Mouse (Mus musculus) limb, embryonic 11.5 days (tissue): Measurements from ENCODE around the gene Kcnj6. TPM values are rescaled to one million over a fixed set of nuclear protein-coding genes. Genes with fewer than 3 reads are reported as not detected.

Experiments used
- ATAC-seq: fragments of 200-750 bp; cut with Nextera tagmentation; 2 replicates; pipeline ENCODE4 v1.8.0; 2017; ENCODE audit warnings: low read depth; ENCODE audit not compliant: insufficient number of reproducible peaks, low FRiP score, low TSS enrichment
- DNase-seq: peaks from one replicate; pipeline ENCODE4 v3.0.0-alpha.2; 2015; ENCODE audit warnings: low spot score
- H3K27ac ChIP-seq: fragments of 300-500 bp; sonication (generic); replicated peaks from 2 replicates; pipeline ENCODE4 v1.5.1; 2014; ENCODE audit warnings: low read depth, mild to moderate bottlenecking, low read length
- H3K27me3 ChIP-seq: fragments of 300-500 bp; sonication (generic); 2 replicates; pipeline ENCODE4 v1.6.1; 2014; ENCODE audit warnings: mild to moderate bottlenecking, low read length, mixed read lengths; ENCODE audit not compliant: control insufficient read depth, insufficient read depth
- H3K36me3 ChIP-seq: fragments of 300-500 bp; sonication (generic); 2 replicates; pipeline ENCODE4 v1.6.1; 2014; ENCODE audit warnings: mild to moderate bottlenecking, low read length, moderate library complexity, mixed read lengths; ENCODE audit not compliant: control insufficient read depth, insufficient read depth
- H3K4me1 ChIP-seq: fragments of 300-500 bp; sonication (generic); 2 replicates; pipeline ENCODE4 v1.6.1; 2014; ENCODE audit warnings: low read length, mixed read lengths; ENCODE audit not compliant: control insufficient read depth, insufficient read depth
- H3K4me2 ChIP-seq: fragments of 300-500 bp; sonication (generic); 2 replicates; pipeline ENCODE4 v1.6.1; 2014; ENCODE audit warnings: low read depth, mild to moderate bottlenecking, moderate library complexity; ENCODE audit not compliant: severe bottlenecking
- H3K4me3 ChIP-seq: fragments of 300-500 bp; sonication (generic); 2 replicates; pipeline ENCODE4 v1.5.1; 2014; ENCODE audit warnings: low read depth, low read length
- H3K9ac ChIP-seq: fragments of 300-500 bp; sonication (generic); 2 replicates; pipeline ENCODE4 v1.6.1; 2014; ENCODE audit warnings: mild to moderate bottlenecking, low read length
- H3K9me3 ChIP-seq: fragments of 300-500 bp; sonication (generic); 2 replicates; pipeline ENCODE4 v1.6.1; 2016; ENCODE audit warnings: low read length; ENCODE audit not compliant: control insufficient read depth
- WGBS: fragments of 180-500 bp; shearing (Covaris S2); extraction: QIAGEN DNeasy Blood & Tissue Kit; methylation state at CpG from one replicate; pipeline ENCODE4 v1.1.7; 2014; 5-methylcytosine and 5-hydroxymethylcytosine counted together
- polyA plus RNA-seq: library from polyadenylated mRNA; unstranded; fragments of >200 nt; fragmentation: Nextera tagmentation; extraction: Ambion mirVana; gene quantifications from 2 replicates; pipeline ENCODE4 v1.2.1, GENCODE M21; 2014

Kcnj6 gene
- polyA plus RNA-seq, 1 experiment from 2014 or later = not detected

DNA sequence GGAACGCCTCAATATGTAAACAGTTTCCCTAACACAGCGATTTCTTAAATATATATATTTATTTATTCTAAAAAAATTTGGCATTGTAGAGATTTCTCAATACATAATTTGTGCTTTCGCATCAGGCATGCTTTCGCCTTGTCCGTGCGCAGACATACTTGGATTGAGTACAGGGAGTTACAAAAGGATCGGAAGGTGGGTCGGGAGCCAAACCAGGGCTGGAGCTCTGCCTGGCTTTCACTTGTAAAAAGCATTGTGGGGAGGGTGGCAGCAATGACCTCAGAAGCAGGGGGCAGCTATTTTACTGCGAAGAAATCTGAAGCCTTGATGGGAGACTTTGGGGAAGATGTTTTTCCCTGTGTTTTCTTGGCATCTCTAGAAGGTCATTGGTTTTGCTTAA is 252.5 kb downstream of the Kcnj6 start:
- Histone ChIP-seq H3K9me3 (no peaks in the 10 kb centered on the region), H3K27ac (no peak overlapping the region), H3K4me3 (no peak overlapping the region), H3K4me1 (peaks cover 5% of the 10 kb centered on the region; the same call in 1 of the 2 replicates), H3K36me3 (no peaks in the 10 kb centered on the region), H3K9ac (no peak overlapping the region), H3K4me2 (no peak overlapping the region), H3K27me3 (no peaks in the 10 kb centered on the region)
- DNase-seq (no peak), ATAC-seq (no peak)
- WGBS = 82% methylated on average over 9 of the region's 9 CpGs

DNA sequence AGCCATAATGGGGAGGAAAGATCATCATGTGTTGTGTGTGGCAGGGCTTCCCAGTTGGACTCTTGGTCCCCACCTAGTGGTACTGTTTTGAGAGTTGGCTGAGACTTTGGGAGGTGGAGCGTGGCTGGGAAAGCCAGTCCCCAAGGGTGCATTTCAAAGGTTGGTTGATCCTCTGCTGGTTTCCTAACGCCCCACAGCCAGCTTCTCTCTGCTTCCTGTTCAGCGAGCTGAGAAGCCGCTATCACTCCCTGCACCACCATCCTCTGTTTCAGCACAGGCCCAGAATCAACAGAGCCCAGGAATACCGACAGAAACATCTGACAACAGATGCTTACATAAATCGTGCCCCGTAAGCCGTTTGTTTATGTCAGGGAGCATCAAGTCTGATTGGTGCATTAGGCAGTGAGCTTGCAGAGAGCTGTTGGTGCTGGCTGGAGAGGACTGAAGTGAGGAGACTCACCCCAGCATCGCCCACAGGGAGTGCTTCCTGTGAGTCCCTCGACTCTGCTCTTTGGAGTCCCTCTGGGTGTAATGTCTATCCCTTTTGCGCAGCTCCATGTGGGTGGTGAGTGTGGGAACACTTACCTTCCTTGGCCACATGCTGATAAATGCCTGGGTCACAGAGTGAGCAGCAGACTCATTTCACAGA is 253.5 kb downstream of the Kcnj6 start:
- H3K36me3 ChIP-seq = no peaks in the 10 kb centered on the region
- no peak overlapping the region; the same call in 1 of the 2 replicates for H3K27ac ChIP-seq
- peak overlapping the region; percentile 45 for H3K9ac ChIP-seq
- H3K27me3 ChIP-seq = no peaks in the 10 kb centered on the region
- peaks cover 5% of the 10 kb centered on the region; the same call in 1 of the 2 replicates for H3K4me1 ChIP-seq
- peak overlapping the region; percentile 45 for H3K4me2 ChIP-seq
- H3K9me3 ChIP-seq = no peaks in the 10 kb centered on the region
- peak; percentile 67 for DNase-seq
- 2% methylated on average over 11 of the region's 11 CpGs for whole genome bisulfite sequencing
- no peak for ATAC-seq
- peak overlapping the region; percentile 15; the same call in 1 of the 2 replicates for H3K4me3 ChIP-seq

DNA sequence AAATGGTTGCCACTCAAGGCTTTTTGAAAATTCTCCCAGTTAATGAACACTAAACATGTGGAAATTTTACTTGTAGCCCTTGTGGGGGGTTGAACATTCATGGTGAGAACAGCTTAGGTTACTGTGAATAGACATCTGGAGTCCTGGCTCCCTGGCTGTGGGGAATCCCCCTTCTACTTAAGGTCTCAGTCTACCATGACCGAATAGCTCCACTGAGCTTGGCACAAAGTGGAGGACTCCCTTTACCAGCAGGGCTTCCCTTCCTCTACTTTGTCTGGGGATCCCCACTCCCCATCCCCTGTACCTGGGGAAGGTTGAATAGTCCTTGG is 260.2 kb downstream of the Kcnj6 start:
- Histone ChIP-seq H3K27me3 (no peaks in the 10 kb centered on the region), H3K27ac (no peak overlapping the region), H3K4me1 (no peaks in the 10 kb centered on the region), H3K4me2 (no peak overlapping the region), H3K9me3 (no peaks in the 10 kb centered on the region), H3K4me3 (no peak overlapping the region), H3K9ac (no peak overlapping the region), H3K36me3 (no peaks in the 10 kb centered on the region)
- WGBS = 100% methylated on average over 1 of the region's 1 CpGs
- no peak for DNase-seq
- no peak for ATAC-seq

DNA sequence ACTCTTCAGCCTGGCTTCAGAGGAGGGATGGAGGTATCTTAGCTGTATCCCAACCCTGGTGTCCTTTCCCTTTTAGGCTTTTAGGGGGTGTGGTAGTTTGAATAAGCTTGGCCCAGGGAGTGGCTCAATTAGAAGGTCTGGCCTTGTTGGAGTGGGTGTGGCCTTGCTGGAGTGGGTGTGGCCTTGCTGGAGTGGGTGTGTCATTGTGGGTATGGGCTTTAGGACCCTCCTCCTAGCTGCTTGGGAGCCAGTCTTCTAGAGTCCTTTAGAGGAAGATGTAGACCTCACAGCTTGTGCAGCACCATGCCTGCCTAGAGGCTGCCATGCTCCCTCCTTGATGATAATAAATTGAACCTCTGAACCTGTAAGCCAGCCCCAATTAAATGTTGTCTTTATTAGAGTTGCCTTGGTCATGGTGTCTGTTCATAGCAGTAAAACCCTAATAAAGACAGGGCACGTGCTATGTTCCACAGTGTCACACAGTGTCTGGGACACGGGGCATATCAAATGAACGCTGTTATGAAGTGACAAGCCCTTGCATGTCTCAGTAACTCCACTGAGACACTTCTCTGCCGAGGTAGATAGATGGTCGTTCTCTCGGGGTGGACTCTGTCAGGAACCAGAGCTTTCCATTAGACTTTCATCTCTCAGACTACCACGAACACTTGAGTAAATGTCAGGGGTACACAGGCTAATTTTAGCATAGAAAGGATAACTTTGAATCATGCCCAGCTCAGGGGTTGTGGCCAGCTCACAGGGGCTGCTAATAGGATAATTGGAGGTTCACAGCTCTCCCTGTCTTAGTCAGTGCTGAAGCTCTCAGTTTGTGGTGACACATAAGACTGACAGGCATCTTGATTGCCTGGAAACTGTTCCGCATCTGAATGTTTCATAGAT is 260.8 kb downstream of the Kcnj6 start:
- 85% methylated on average over 8 of the region's 8 CpGs for WGBS
- no peaks in the 10 kb centered on the region for H3K36me3 ChIP-seq
- no peak for ATAC-seq
- no peak overlapping the region for H3K9ac ChIP-seq
- H3K9me3 ChIP-seq = no peaks in the 10 kb centered on the region
- no peak for DNase-seq
- H3K27me3 ChIP-seq = no peaks in the 10 kb centered on the region
- no peaks in the 10 kb centered on the region for H3K4me1 ChIP-seq
- H3K4me3 ChIP-seq = no peak overlapping the region
- no peak overlapping the region for H3K27ac ChIP-seq
- H3K4me2 ChIP-seq = no peak overlapping the region

DNA sequence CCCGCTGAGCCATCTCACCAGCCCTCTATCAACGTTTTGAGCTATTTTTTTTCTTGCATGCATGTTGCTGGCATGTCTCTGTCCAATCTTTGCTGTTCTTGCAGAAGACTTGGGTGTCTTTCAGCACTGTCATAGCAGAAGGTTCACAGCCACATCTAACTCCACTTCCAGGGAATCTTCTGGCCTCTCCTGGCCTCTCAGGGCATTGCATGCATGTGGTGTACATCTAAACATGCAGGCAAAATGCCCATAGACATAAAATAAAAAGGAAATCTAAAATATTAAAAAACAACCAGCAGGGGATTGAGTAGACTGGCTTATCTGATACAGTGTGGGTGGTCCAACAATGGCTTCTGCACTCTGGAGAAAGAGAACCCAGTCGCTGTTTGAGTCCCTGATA is 262.0 kb downstream of the Kcnj6 start:
- ATAC-seq = no peak
- DNase-seq = no peak
- Histone ChIP-seq H3K27ac (no peak overlapping the region), H3K4me3 (no peak overlapping the region), H3K4me2 (no peak overlapping the region), H3K27me3 (no peaks in the 10 kb centered on the region), H3K4me1 (no peaks in the 10 kb centered on the region), H3K9me3 (no peaks in the 10 kb centered on the region), H3K36me3 (no peaks in the 10 kb centered on the region), H3K9ac (no peak overlapping the region)
- WGBS = 61% methylated on average over 3 of the region's 3 CpGs

DNA sequence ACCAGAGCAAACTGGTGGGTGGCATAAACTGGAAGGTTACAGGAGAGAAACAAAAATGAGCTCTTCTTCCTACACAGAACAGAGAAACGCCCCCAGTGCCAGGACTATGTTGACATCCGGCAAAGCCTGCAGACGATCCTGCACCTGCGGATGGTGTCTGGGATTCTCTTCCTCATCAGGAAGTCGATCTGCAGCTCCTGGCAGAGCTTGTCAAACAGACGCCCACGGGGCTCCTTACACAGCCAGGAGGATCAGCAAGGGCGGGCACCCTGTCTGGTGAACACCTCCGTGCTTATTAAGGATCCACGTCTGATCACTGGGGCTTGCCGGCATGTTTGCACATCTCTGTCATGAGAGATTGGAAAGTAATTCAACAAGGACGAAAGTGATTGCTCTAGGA is 266.5 kb downstream of the Kcnj6 start:
- DNase-seq (no peak), ATAC-seq (no peak)
- Histone ChIP-seq H3K4me2 (no peak overlapping the region), H3K9ac (no peak overlapping the region), H3K4me3 (no peak overlapping the region), H3K27me3 (no peaks in the 10 kb centered on the region), H3K4me1 (no peaks in the 10 kb centered on the region), H3K9me3 (no peaks in the 10 kb centered on the region), H3K27ac (no peak overlapping the region), H3K36me3 (no peaks in the 10 kb centered on the region)
- 68% methylated on average over 12 of the region's 12 CpGs for WGBS

DNA sequence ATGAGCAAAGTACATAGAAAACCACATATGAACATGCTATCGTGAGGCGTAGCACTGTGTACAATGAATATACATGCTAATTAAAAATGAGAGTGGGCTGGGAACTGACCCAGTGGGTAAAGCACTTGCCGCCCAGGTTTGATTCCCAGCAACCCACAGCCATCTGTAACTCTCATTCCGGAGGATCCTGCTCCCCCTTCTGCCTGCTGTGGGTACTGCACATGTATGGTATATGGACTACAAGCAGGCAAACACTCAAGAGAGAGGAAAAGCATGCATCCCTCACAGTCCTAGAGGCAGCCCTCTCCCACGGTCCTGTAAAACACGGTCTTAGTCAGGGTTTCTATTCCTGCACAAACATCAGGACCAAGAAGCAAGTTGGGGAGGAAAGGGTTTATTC is 268.3 kb downstream of the Kcnj6 start:
- H3K36me3 ChIP-seq = no peaks in the 10 kb centered on the region
- ATAC-seq (no peak), DNase-seq (no peak)
- H3K27me3 ChIP-seq = no peaks in the 10 kb centered on the region
- no peak overlapping the region for H3K27ac ChIP-seq
- no peaks in the 10 kb centered on the region for H3K4me1 ChIP-seq
- no peak overlapping the region for H3K4me3 ChIP-seq
- no peak overlapping the region for H3K9ac ChIP-seq
- no peaks in the 10 kb centered on the region for H3K9me3 ChIP-seq
- no peak overlapping the region for H3K4me2 ChIP-seq
- whole genome bisulfite sequencing = 89% methylated on average over 6 of the region's 6 CpGs

DNA sequence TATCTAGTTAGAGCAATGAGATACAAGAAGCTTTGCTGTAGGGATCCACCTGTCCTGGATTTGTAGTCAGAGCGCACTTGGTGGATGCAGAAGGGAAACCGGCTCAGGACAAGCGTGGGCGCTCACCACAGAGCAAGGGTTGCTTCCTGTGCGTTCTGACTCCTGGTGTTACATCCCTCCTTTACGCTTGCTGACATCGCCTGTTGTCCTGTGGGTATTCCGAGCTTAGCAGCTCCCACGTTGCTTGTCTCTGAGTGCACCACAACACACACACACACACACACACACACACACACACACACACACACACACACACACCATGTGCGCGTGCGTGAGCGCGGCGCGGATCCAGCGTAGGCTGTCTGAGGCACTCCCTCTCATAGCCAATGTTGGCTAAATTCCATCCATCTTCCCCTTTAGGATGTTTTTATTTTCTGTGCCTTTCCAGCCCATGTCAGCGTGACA is 272.7 kb downstream of the Kcnj6 start:
- H3K9ac ChIP-seq = peak overlapping the region; percentile 22; the same call in 1 of the 2 replicates
- no peaks in the 10 kb centered on the region for H3K36me3 ChIP-seq
- peak overlapping the region; percentile 85 for H3K4me2 ChIP-seq
- no peak for ATAC-seq
- H3K27ac ChIP-seq = no peak overlapping the region
- no peaks in the 10 kb centered on the region for H3K4me1 ChIP-seq
- peak overlapping the region; percentile 47 for H3K4me3 ChIP-seq
- DNase-seq = peak; percentile 27
- H3K9me3 ChIP-seq = no peaks in the 10 kb centered on the region
- no peaks in the 10 kb centered on the region for H3K27me3 ChIP-seq
- 3% methylated on average over 18 of the region's 18 CpGs for WGBS
